Mouse (Mus musculus) cerebellum, postnatal 10 days (tissue): ENCODE measurements around the gene Eif2ak4.

ENCODE experiments used
- DNase-seq, 2 experiments: peaks; one replicate each; pipeline ENCODE4 v3.0.0; 2021; ENCODE audit warnings: mixed read lengths in 2 of 2

The Eif2ak4 gene

GRCm38 (mm10) chr2:118510447-118511310 is 122.3 kb downstream of the Eif2ak4 start:
- DNase-seq = peak; percentile 97 to 98

GRCm38 (mm10) chr2:118511779-118512417 is 123.5 kb downstream of the Eif2ak4 start:
- no peak for DNase-seq

GRCm38 (mm10) chr2:118512418-118513377 is 124.3 kb downstream of the Eif2ak4 start:
- DNase-seq = no peak

GRCm38 (mm10) chr2:118520042-118520933 is 131.9 kb downstream of the Eif2ak4 start:
- DNase-seq = peak in 1 of 2 experiments; percentile 40

- DNase-seq = no peak
Measured at GRCm38 (mm10) chr2:118522265-118522664, 133.8 kb downstream of the Eif2ak4 start.

- DNase-seq = no peak
Measured at GRCm38 (mm10) chr2:118523163-118523730, 134.8 kb downstream of the Eif2ak4 start.

- no peak for DNase-seq
Measured at GRCm38 (mm10) chr2:118524811-118525210, 136.4 kb downstream of the Eif2ak4 start.
